Mouse (Mus musculus): Measurements from ENCODE around the gene Col27a1. TPM values are rescaled to one million over a fixed set of nuclear protein-coding genes. Genes with fewer than 3 reads are reported as not detected.

The Col27a1 gene
- total and polyA plus RNA-seq, 3 experiments = not detected

DNA sequence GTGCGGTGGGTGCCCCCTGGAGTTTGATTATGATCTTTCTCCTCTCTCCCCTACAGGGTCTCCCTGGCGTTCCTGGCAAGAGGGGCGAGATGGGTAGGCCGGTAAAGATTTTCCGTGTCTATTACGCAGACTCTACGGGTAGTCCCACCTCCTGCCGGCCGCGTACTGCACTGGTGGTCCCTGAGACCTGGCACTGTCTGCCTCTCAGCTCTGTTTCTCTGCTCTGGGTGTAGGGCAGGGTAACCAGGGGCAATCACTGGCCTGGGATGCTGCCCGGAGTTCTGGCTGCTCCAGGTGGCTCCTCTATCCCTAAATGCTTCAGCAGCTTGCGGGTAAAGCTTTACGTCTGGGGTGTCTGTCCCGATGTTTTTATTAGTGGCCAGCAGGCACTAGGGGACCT, 44.3 kb downstream of the Col27a1 start:
- TF ChIP-seq POLR2AphosphoS2 (IDR thresholded peaks at IDR 0.05; ENCODE audit: low read length) = no peak
- no peak for TF ChIP-seq ZNF384 (IDR thresholded peaks at IDR 0.05; ENCODE audit: low read depth, low read length)
- no peak for TF ChIP-seq BHLHE40 (IDR thresholded peaks at IDR 0.05; ENCODE audit: borderline replicate concordance, low read depth, low read length)
- TF ChIP-seq ELF1 (IDR thresholded peaks at IDR 0.05; ENCODE audit: low read depth, low read length) = no peak
- no peak for TF ChIP-seq MXI1 (IDR thresholded peaks at IDR 0.05; ENCODE audit: low read depth, low read length)
- no peak for TF ChIP-seq UBTF (IDR thresholded peaks at IDR 0.05; ENCODE audit: borderline replicate concordance, insufficient read depth, low read depth, low read length)
- no peak for TF ChIP-seq TAL1 (IDR thresholded peaks at IDR 0.05; ENCODE audit: low read length)
- Histone ChIP-seq H3K4me1 (ENCODE audit: control insufficient read depth in 1 of 2, insufficient read depth in 2 of 2, low read length in 2 of 2) (no peaks in the 10 kb centered on the region), H3K36me3 (ENCODE audit: control insufficient read depth in 1 of 2, insufficient read depth in 2 of 2, low read length in 2 of 2) (no peaks in the 10 kb centered on the region), H3K9ac (ENCODE audit: control insufficient read depth, low read depth, low read length, poor library complexity, severe bottlenecking) (no peak overlapping the region), H3K27ac (ENCODE audit: control insufficient read depth, low read depth, low read length) (no peak overlapping the region), H3K79me2 (ENCODE audit: control insufficient read depth, insufficient read depth, low read length, poor library complexity) (no peaks in the 10 kb centered on the region), H3K9me3 (replicated peaks; ENCODE audit: insufficient read depth, low read length) (no peaks in the 10 kb centered on the region), H3K27me3 (ENCODE audit: control insufficient read depth in 1 of 2, insufficient read depth in 2 of 2, low read length in 2 of 2) (no peaks in the 10 kb centered on the region), H3K4me3 (ENCODE audit: control insufficient read depth in 1 of 2, insufficient read depth in 1 of 2, low read depth in 2 of 2, low read length in 2 of 2) (no peak overlapping the region)
- DNase-seq (ENCODE audit: low read depth, low spot score) = no peak

DNA sequence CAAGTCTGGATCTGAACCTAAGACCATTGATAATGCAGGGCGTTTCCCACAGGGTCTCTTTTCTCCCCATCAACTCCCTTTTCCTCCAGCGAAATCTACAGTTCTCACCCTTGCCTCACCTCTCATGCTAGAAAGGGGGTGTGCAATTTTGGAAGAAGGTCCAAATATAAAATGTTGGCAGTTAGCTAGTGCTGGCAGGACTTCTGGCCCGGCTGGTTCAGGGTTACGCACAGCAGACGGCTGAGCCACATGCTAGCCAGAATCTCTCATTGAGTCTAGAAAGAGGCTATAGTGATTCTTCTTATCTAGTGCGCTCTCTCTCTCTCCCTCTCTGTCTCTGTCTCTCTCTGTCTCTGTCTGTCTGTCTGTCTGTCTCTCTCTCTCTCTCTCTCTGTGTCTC, 45.3 kb downstream of the Col27a1 start:
- H3K36me3 ChIP-seq (ENCODE audit: control insufficient read depth in 1 of 2, insufficient read depth in 2 of 2, low read length in 2 of 2) = no peaks in the 10 kb centered on the region
- H3K27me3 ChIP-seq (ENCODE audit: control insufficient read depth in 1 of 2, insufficient read depth in 2 of 2, low read length in 2 of 2) = no peaks in the 10 kb centered on the region
- no peak overlapping the region for H3K4me3 ChIP-seq (ENCODE audit: control insufficient read depth in 1 of 2, insufficient read depth in 1 of 2, low read depth in 2 of 2, low read length in 2 of 2)
- no peaks in the 10 kb centered on the region for H3K9me3 ChIP-seq (replicated peaks; ENCODE audit: insufficient read depth, low read length)
- no peak overlapping the region for H3K27ac ChIP-seq (ENCODE audit: control insufficient read depth, low read depth, low read length)
- TF ChIP-seq SMC3 (IDR thresholded peaks at IDR 0.05; ENCODE audit: low read depth, low read length) = no peak
- no peak for TF ChIP-seq ELF1 (IDR thresholded peaks at IDR 0.05; ENCODE audit: low read depth, low read length)
- TF ChIP-seq ZMIZ1 (IDR thresholded peaks at IDR 0.05; ENCODE audit: low read depth, low read length) = no peak
- TF ChIP-seq POLR2AphosphoS2 (IDR thresholded peaks at IDR 0.05; ENCODE audit: low read length) = no peak
- no peak for TF ChIP-seq MYC (IDR thresholded peaks at IDR 0.05; ENCODE audit: low read depth, low read length)
- TF ChIP-seq NELFE (IDR thresholded peaks at IDR 0.05; ENCODE audit: low read depth, low read length) = no peak
- TF ChIP-seq RAD21 (IDR thresholded peaks at IDR 0.05; ENCODE audit: low read depth, low read length) = no peak
- DNase-seq (ENCODE audit: low read depth, low spot score) = no peak
- H3K79me2 ChIP-seq (ENCODE audit: control insufficient read depth, insufficient read depth, low read length, poor library complexity) = no peaks in the 10 kb centered on the region
- H3K4me1 ChIP-seq (ENCODE audit: control insufficient read depth in 1 of 2, insufficient read depth in 2 of 2, low read length in 2 of 2) = no peaks in the 10 kb centered on the region
- H3K9ac ChIP-seq (ENCODE audit: control insufficient read depth, low read depth, low read length, poor library complexity, severe bottlenecking) = no peak overlapping the region

DNA sequence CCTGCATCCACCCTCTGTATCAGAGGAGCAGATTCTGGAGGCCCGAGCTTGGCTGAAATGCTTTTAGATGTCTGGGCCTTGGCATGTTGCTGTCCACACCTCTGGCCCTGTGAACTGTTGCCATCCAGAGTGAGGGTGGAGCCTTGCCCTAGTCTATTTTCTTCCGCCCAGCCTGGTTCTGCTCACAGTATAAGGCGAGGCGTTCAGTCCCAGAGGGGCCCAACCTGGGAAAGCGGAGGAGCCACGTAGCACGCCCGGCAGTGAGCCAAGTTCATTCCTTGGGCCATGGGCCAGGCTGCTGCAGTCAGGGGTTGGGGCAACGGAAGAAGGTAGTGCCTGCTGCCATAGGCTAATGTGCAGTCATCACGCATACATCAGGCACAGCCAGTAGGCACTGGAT, 46.7 kb downstream of the Col27a1 start:
- Histone ChIP-seq H3K4me3 (ENCODE audit: control insufficient read depth in 1 of 2, insufficient read depth in 1 of 2, low read depth in 2 of 2, low read length in 2 of 2) (no peak overlapping the region), H3K79me2 (ENCODE audit: control insufficient read depth, insufficient read depth, low read length, poor library complexity) (no peaks in the 10 kb centered on the region), H3K9me3 (replicated peaks; ENCODE audit: insufficient read depth, low read length) (no peaks in the 10 kb centered on the region), H3K27ac (ENCODE audit: control insufficient read depth, low read depth, low read length) (no peak overlapping the region), H3K27me3 (ENCODE audit: control insufficient read depth in 1 of 2, insufficient read depth in 2 of 2, low read length in 2 of 2) (no peaks in the 10 kb centered on the region), H3K9ac (ENCODE audit: control insufficient read depth, low read depth, low read length, poor library complexity, severe bottlenecking) (no peak overlapping the region), H3K4me1 (ENCODE audit: control insufficient read depth in 1 of 2, insufficient read depth in 2 of 2, low read length in 2 of 2) (no peaks in the 10 kb centered on the region), H3K36me3 (ENCODE audit: control insufficient read depth in 1 of 2, insufficient read depth in 2 of 2, low read length in 2 of 2) (no peaks in the 10 kb centered on the region)
- TF ChIP-seq GABPA (IDR thresholded peaks at IDR 0.05; ENCODE audit: low read depth, low read length) = no peak
- no peak for TF ChIP-seq ZKSCAN1 (IDR thresholded peaks at IDR 0.05; ENCODE audit: low read depth, low read length)
- no peak for TF ChIP-seq USF2 (IDR thresholded peaks at IDR 0.05; ENCODE audit: borderline replicate concordance in 1 of 2, insufficient read depth in 1 of 2, low read depth in 1 of 2, low read length in 2 of 2)
- no peak for TF ChIP-seq ELF1 (IDR thresholded peaks at IDR 0.05; ENCODE audit: low read depth, low read length)
- TF ChIP-seq POLR2AphosphoS5 (IDR thresholded peaks at IDR 0.05; ENCODE audit: borderline replicate concordance, low read depth, low read length) = no peak
- no peak for TF ChIP-seq SMC3 (IDR thresholded peaks at IDR 0.05; ENCODE audit: low read depth, low read length)
- TF ChIP-seq POLR2AphosphoS2 (IDR thresholded peaks at IDR 0.05; ENCODE audit: low read length) = no peak
- TF ChIP-seq EP300 (IDR thresholded peaks at IDR 0.05; ENCODE audit: low read depth in 1 of 2, low read length in 2 of 2) = no peak
- TF ChIP-seq ZMIZ1 (IDR thresholded peaks at IDR 0.05; ENCODE audit: low read depth, low read length) = no peak
- no peak for TF ChIP-seq GATA1 (IDR thresholded peaks at IDR 0.05; ENCODE audit: low read depth, low read length)
- TF ChIP-seq ETS1 (IDR thresholded peaks at IDR 0.05; ENCODE audit: low read depth, low read length) = no peak
- no peak for TF ChIP-seq USF1 (IDR thresholded peaks at IDR 0.05; ENCODE audit: low read depth, low read length)
- TF ChIP-seq TCF12 (IDR thresholded peaks at IDR 0.05; ENCODE audit: low read depth, low read length) = no peak
- DNase-seq (ENCODE audit: low read depth, low spot score) = no peak
